Mouse (Mus musculus) liver, embryonic 14.5 days (tissue): ENCODE results near the gene Ly6g6d. TPM values are rescaled to one million over a fixed set of nuclear protein-coding genes. Genes with fewer than 3 reads are reported as not detected.
A peak's percentile ranks its signal among the peaks of the same experiment; 100 is the strongest.

ENCODE experiments used
- ATAC-seq: fragments of 200-750 bp; cut with Nextera tagmentation; 2 replicates; pipeline ENCODE4 v1.8.0; 2017; ENCODE audit warnings: moderate number of reproducible peaks, mild to moderate bottlenecking, moderate library complexity; ENCODE audit not compliant: insufficient read depth
- DNase-seq, 3 experiments: peaks; one replicate each; pipeline ENCODE4 v3.0.0-alpha.2; 2012 to 2013; ENCODE audit warnings: low read depth in 3 of 3, low spot score in 3 of 3
- H3K27ac ChIP-seq: fragments of 300-500 bp; sonication (generic); 2 replicates; pipeline ENCODE4 v1.5.1; 2014; ENCODE audit warnings: moderate library complexity, mild to moderate bottlenecking, control low read depth, inconsistent platforms
- H3K27me3 ChIP-seq: fragments of 300-500 bp; sonication (generic); 2 replicates; pipeline ENCODE4 v1.6.1; 2014; ENCODE audit warnings: mild to moderate bottlenecking, low read length, moderate library complexity; ENCODE audit not compliant: control insufficient read depth, insufficient read depth
- H3K36me3 ChIP-seq: fragments of 300-500 bp; sonication (generic); replicated peaks from 2 replicates; pipeline ENCODE4 v1.6.1; 2014; ENCODE audit warnings: low read depth; ENCODE audit not compliant: control insufficient read depth, insufficient read depth
- H3K4me1 ChIP-seq, 2 experiments: fragments of 200-500 bp in 1 of 2; fragments of 300-500 bp in 1 of 2; sonication (generic) in 1 of 2; replicated peaks; 2 replicates each; pipeline ENCODE4 v1.6.1; 2012 to 2014; ENCODE audit warnings: antibody characterized with exemption in 1 of 2, inconsistent platforms in 1 of 2, low read length in 1 of 2; ENCODE audit not compliant: control insufficient read depth in 2 of 2, insufficient read depth in 2 of 2
- H3K4me2 ChIP-seq: fragments of 300-500 bp; sonication (generic); 2 replicates; pipeline ENCODE4 v1.6.1; 2014; ENCODE audit warnings: low read depth, mild to moderate bottlenecking, control low read depth, moderate library complexity
- H3K4me3 ChIP-seq, 2 experiments: fragments of 200-500 bp in 1 of 2; fragments of 300-500 bp in 1 of 2; sonication (generic) in 1 of 2; 2 replicates each; pipeline ENCODE4 v1.5.1; 2012 to 2014; ENCODE audit warnings: low read depth in 2 of 2, low read length in 2 of 2, mild to moderate bottlenecking in 2 of 2, control low read depth in 1 of 2, inconsistent platforms in 1 of 2, moderate library complexity in 1 of 2; ENCODE audit not compliant: insufficient read depth in 1 of 2
- H3K9ac ChIP-seq: fragments of 300-500 bp; sonication (generic); replicated peaks from 2 replicates; pipeline ENCODE4 v1.6.1; 2014; ENCODE audit warnings: mild to moderate bottlenecking, control low read depth, moderate library complexity
- H3K9me3 ChIP-seq: fragments of 300-500 bp; sonication (generic); 2 replicates; pipeline ENCODE4 v1.6.1; 2016; ENCODE audit warnings: low read length, mixed read lengths; ENCODE audit not compliant: control insufficient read depth
- CTCF ChIP-seq: IDR thresholded peaks from 2 replicates; pipeline ENCODE4 v1.5.1; 2016; ENCODE audit warnings: antibody characterized with exemption, low read depth, control low read depth
- EP300 ChIP-seq: IDR thresholded peaks from 2 replicates; pipeline ENCODE4 v1.6.1; 2016; ENCODE audit warnings: antibody characterized with exemption, low read depth
- WGBS: fragments of 180-500 bp; shearing (Covaris S2); extraction: QIAGEN DNeasy Blood & Tissue Kit; methylation state at CpG from one replicate; pipeline ENCODE4 v1.1.7; 2014; ENCODE audit not compliant: insufficient replicate concordance; 5-methylcytosine and 5-hydroxymethylcytosine counted together
- polyA plus RNA-seq, 2 experiments: library from polyadenylated mRNA; depleted of rRNA in 1 of 2; stranded (reverse) in 1 of 2; unstranded in 1 of 2; fragments of >200 nt; fragmentation: Nextera tagmentation in 1 of 2; extraction: Ambion mirVana in 1 of 2; gene quantifications; 2 replicates each; pipeline versions ENCODE4 v1.2.1 to v1.2.3; 2012 to 2014

Ly6g6d gene
- polyA plus RNA-seq, 2 experiments = 0.28 to 0.95 TPM

DNA sequence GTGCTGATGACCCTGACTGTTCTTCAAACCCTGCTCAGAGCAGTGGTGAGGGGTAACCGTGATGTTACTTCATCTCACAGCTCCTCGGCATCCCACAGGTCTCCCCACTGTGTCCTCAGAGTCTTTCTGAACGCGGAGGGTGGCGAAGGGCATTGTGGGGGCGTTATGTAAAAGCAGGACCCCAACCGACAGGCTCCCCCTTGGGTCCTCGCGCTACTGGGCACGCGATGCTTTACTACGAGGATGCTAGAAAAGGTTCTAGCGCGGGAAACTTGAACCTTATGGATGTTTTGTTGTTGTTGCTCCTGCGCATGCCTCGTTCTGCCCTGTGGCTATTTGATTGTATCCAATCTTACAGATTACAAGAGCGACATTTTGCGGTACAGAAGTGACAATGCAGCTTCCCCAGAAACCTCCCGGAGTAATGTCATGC lies 44.0 kb upstream of the Ly6g6d start, which contains the start of gene Csnk2b:
Gene Csnk2b (minus strand): TSS at position 183 of the 433 bp plus-strand sequence.
- Histone ChIP-seq H3K36me3 (peaks cover 32% of the 10 kb centered on the region), H3K9ac (peak within 1 kb of the TSS; percentile 92), H3K4me1 (peaks cover 14 to 16% of the 10 kb centered on the region in 2 experiments), H3K4me3 (peak within 1 kb of the TSS; percentile 84 to 85), H3K27ac (peak within 1 kb of the TSS; percentile 90), H3K4me2 (peak within 1 kb of the TSS; percentile 98), H3K9me3 (no peaks in the 10 kb centered on the region), H3K27me3 (no peaks in the 10 kb centered on the region)
- peak; percentile 41 to 45 (median 44) for DNase-seq
- under 1% methylated on average over 19 of the region's 19 CpGs for WGBS
- TF ChIP-seq CTCF (peak; percentile 32; the same call in 1 of the 2 replicates), EP300 (no peak)
- ATAC-seq = no peak; the same call in 1 of the 2 replicates

DNA sequence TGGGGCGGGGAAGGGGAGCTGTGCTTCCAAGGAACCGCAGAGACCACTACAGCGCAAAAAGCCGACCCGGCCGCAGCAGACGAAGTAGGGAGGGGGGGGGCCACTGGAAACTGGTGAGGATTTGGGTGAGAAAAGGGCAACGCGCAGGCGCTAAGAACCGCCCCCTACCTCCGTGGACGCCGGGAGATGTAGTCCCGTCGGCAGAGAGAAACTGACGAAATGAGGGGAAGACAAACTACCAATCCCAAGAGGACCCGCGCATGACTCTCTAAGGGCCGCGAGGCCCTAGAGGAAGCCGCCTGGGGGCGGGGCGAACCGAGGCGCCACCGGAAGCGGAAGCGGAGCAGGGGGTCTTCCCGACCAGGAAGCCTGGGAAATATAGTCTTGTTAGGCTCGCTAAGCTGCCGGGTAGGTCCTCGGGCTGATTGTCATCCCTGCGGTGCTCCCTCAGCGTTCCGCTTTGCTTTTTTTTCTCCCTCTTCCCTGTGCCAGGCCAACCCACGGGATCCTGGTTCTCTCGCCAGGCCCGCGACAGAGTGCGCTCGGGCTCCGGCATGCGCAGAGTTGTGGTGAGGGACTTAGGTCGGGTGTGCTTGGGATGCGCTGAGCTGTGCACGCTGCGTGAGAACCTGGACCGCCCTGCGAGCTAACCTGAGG lies 43.4 kb upstream of the Ly6g6d start, which contains the start of gene Gpank1:
Gene Gpank1 (plus strand): TSS at position 313 of the 657 bp plus-strand sequence.
- WGBS = under 1% methylated on average over 49 of the region's 50 CpGs
- Histone ChIP-seq H3K9ac (peak within 1 kb of the TSS; percentile 92), H3K27me3 (no peaks in the 10 kb centered on the region), H3K36me3 (peaks cover 36% of the 10 kb centered on the region), H3K4me2 (peak within 1 kb of the TSS; percentile 98), H3K4me1 (peaks cover 14% of the 10 kb centered on the region in 2 experiments), H3K27ac (peak within 1 kb of the TSS; percentile 90), H3K4me3 (peak within 1 kb of the TSS; percentile 84 to 85), H3K9me3 (no peaks in the 10 kb centered on the region)
- no peak for TF ChIP-seq EP300
- ATAC-seq = peak; percentile 93
- peak; percentile 95 to 96 (median 96) for DNase-seq

DNA sequence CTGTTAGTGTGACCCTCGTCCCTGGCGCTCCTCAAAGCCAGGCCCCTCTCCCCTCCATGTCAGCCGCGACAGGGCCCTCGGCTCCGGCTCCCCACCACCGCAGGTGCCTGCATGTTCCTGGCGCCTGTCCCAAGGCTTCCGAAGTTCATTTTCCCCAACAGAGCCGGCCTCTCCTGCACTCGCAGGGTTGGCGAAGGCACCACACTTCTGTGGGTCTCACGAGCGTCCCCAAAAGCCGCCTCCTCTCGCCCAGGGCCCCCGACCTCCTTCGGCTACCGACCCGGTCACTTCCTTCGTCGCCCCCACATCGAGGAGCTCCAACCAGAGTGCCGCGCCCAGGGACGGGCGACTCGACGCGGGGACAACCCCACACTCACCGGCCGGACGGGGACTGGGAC lies 42.9 kb upstream of the Ly6g6d start:
- H3K36me3 ChIP-seq = peaks cover 37% of the 10 kb centered on the region
- H3K27ac ChIP-seq = peak overlapping the region; percentile 14
- H3K4me3 ChIP-seq = peak overlapping the region; percentile 84 to 85
- H3K4me2 ChIP-seq = peak overlapping the region; percentile 81
- under 1% methylated on average over 33 of the region's 33 CpGs for WGBS
- no peaks in the 10 kb centered on the region for H3K9me3 ChIP-seq
- H3K27me3 ChIP-seq = no peaks in the 10 kb centered on the region
- ATAC-seq = peak; percentile 11; the same call in 1 of the 2 replicates
- no peak for DNase-seq
- peak overlapping the region; percentile 91 for H3K9ac ChIP-seq
- peaks cover 14% of the 10 kb centered on the region in 2 experiments for H3K4me1 ChIP-seq
- TF ChIP-seq EP300 = no peak
- TF ChIP-seq CTCF = no peak

DNA sequence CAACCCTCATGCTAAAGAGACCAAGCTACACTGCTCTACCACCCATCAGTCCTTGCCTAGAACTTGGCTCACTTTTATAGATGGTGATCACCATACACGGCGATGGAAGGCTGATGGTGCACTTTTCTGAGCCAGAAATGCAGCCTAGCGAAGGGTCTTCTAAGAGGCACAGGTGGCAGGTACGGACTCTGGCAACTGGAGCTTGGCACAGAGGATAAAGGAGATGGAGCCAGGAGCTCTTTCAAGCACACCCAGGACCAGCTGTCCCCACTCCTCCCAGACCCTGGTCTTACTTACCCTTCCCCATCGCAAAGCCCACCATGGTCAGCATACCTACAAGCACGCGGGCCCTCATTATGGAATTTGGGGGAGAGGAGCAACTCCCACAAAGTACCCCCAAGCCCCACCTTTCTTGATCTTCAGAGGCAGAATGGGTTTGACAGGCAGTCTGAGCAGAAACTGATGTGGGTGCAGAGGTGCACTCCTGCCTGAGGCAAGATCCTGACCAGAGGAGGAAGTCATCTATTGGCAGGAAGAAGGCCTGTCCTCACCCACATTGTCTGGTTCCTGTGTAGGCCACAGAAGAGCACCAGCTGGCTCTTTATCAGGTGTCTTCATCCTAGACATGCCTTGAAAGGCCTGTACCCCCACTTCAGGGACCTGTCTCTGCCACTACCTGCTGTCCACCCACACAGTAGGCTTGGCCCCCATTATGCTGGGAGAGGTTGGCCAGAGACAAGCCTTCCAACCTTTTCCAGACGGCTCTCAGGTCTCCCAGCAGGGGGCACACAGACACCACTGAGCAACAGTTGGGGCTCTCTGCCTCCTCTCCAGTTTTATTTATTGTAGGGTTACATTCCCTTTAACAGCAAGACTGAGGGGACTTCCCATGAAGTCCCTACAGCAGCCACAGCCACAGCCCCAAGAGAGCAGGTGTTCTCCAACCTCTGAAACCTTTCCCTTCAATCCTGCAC lies 37.5 kb upstream of the Ly6g6d start, which contains the start of gene Ly6g5b:
Gene Ly6g5b (minus strand): TSS at position 383 of the 974 bp plus-strand sequence.
- Histone ChIP-seq H3K4me3 (no peak within 1 kb of the TSS), H3K27me3 (no peaks in the 10 kb centered on the region), H3K9me3 (no peaks in the 10 kb centered on the region), H3K4me2 (no peak within 1 kb of the TSS), H3K4me1 (peaks cover 6 to 7% of the 10 kb centered on the region in 2 experiments; a peak in 2 of 4 replicates), H3K9ac (no peak within 1 kb of the TSS), H3K27ac (no peak within 1 kb of the TSS), H3K36me3 (peaks cover 26% of the 10 kb centered on the region)
- WGBS = 72% methylated on average over 8 of the region's 8 CpGs
- ATAC-seq = no peak
- TF ChIP-seq EP300 (no peak), CTCF (peak; percentile 80)
- no peak for DNase-seq
